Mouse (Mus musculus) liver, adult 2 months (tissue): Measurements from ENCODE around the gene Mlst8.

ENCODE experiments used
- CTCF ChIP-seq: fragments of 200-500 bp; IDR thresholded peaks from 2 replicates; pipeline ENCODE4 v1.5.1; 2011; ENCODE audit warnings: low read depth, low read length, control low read depth
- POLR2A ChIP-seq: fragments of 200-500 bp; IDR thresholded peaks from 2 replicates; pipeline ENCODE4 v1.6.1; 2011; ENCODE audit warnings: low read length, control low read depth; ENCODE audit not compliant: insufficient read depth; ENCODE audit errors: extremely low read depth

GRCm38 (mm10) chr17:24505286-24505955 is 26.5 kb upstream of the Mlst8 start:
- no peak for TF ChIP-seq CTCF
- TF ChIP-seq POLR2A, result no peak
